Mouse (Mus musculus) testis, adult 2 months (tissue): ENCODE results near the gene Gm45233.

Experiments
- CTCF ChIP-seq: fragments of 200-500 bp; IDR thresholded peaks from 2 replicates; pipeline ENCODE4 v1.5.1; 2012; ENCODE audit warnings: low read depth, mild to moderate bottlenecking, inconsistent platforms, low read length, moderate library complexity; ENCODE audit not compliant: control insufficient read depth, insufficient read depth, insufficient replicate concordance
- POLR2A ChIP-seq: fragments of 200-500 bp; IDR thresholded peaks from 2 replicates; pipeline ENCODE4 v1.6.1; 2012; ENCODE audit warnings: low read depth, mild to moderate bottlenecking, inconsistent platforms, low read length, moderate library complexity; ENCODE audit not compliant: control insufficient read depth

DNA sequence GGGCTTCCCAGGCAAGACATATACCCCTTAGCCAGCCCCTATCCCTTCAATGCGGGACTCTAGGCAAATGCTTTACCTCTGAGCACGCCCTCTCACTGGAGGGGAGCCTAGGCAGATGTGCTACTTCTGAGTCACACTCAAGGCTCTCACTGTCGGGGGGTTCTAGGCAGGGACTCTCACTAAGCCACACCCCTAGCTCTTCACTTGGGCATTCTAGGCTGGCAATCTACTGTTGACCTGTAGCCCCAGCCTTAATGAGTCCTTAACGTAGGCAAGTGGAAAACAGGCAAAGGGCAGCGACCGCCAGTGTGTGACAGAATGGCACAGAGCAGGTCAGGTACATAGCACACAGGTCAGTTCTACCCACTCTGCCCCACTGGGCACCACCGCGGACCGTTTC lies 46.9 kb downstream of the Gm45233 start:
- TF ChIP-seq POLR2A (no peak), CTCF (no peak)
